ENCODE assay signal across 10 mouse cellular contexts in the genomic region with DNA sequence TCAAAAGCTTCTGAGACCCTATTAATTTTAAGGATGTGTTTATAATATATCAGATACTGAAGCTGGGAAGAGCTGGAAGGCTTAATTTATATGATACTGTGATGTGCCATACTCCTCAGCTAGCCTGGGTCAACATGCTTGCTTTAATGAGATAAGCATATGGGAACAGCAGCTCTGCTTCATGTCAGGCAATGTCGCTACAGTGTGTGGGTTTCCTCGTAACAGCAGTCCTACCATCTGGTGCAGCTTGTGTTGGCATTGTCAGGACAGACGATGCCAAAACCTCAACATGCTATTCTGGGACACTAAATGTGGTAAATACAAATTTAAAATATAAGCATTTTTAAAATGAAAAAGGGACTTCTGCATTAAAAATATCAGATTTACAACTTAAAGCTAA. TPM values are rescaled to one million over a fixed set of nuclear protein-coding genes. Genes with fewer than 3 reads are reported as not detected.
A peak's percentile ranks its signal among the peaks of the same experiment; 100 is the strongest.
DNase-seq lines count a peak whose midpoint lies in the region; ATAC-seq lines count a peak whose summit lies in the region.
"Had no signal": no experiment of that assay in that cellular context is flagged by ENCODE, and none has a peak within 500 bp of the region (broad histone marks: within the 10 kb centered on the region; RNA-seq: fewer than 3 reads in every experiment).

No protein-coding gene starts in this region.

- DNase-seq in forebrain, embryonic 14.5 days (ENCODE audit: low spot score) = peak; percentile 85
- DNase-seq in cerebellum, postnatal 36 days = peak; percentile 45
- peak; percentile 73 to 76 for DNase-seq in layer of hippocampus, postnatal 36 days
- peak; percentile 76 to 90 for DNase-seq in right cerebral cortex, postnatal 10 days (ENCODE audit: low spot score in 2 of 2)
- DNase-seq in lung, postnatal 36 days = no peak
- DNase-seq in ovary, postnatal 36 days (ENCODE audit: low spot score) = no peak
- DNase-seq: lung, embryonic 14.5 days had no signal

- no peaks in the 10 kb centered on the region for H3K36me3 ChIP-seq in forebrain, embryonic 14.5 days (ENCODE audit: control insufficient read depth, insufficient read depth, low read length)
- no peaks in the 10 kb centered on the region for H3K36me3 ChIP-seq in forebrain, embryonic 12.5 days (replicated peaks)
- no peaks in the 10 kb centered on the region for H3K36me3 ChIP-seq in kidney, embryonic 15.5 days
- H3K36me3 ChIP-seq: hindbrain, embryonic 13.5 days had no signal

- peak; percentile 88 for ATAC-seq in forebrain, embryonic 14.5 days
- no peak for ATAC-seq in forebrain, embryonic 12.5 days (ENCODE audit: low FRiP score)
- ATAC-seq in kidney, embryonic 15.5 days (replicated peaks; ENCODE audit: low FRiP score) = no peak

- no peak overlapping the region for H3K27ac ChIP-seq in forebrain, embryonic 14.5 days (ENCODE audit: low read depth, low read length)
- H3K27ac ChIP-seq in forebrain, embryonic 12.5 days = no peak overlapping the region
- no peak overlapping the region for H3K27ac ChIP-seq in kidney, embryonic 15.5 days
- H3K27ac ChIP-seq: hindbrain, embryonic 13.5 days had no signal

- 53% methylated on average over 3 of the region's 3 CpGs for WGBS in forebrain, embryonic 14.5 days
- 82% methylated on average over 3 of the region's 3 CpGs for WGBS in forebrain, embryonic 12.5 days
- 73% methylated on average over 3 of the region's 3 CpGs for WGBS in kidney, embryonic 15.5 days

- no peak overlapping the region for H3K9ac ChIP-seq in forebrain, embryonic 14.5 days (ENCODE audit: low read length)
- no peak overlapping the region for H3K9ac ChIP-seq in forebrain, embryonic 12.5 days
- H3K9ac ChIP-seq in kidney, embryonic 15.5 days = no peak overlapping the region
- H3K9ac ChIP-seq: hindbrain, embryonic 13.5 days; lung, embryonic 14.5 days had no signal

- no peaks in the 10 kb centered on the region for H3K27me3 ChIP-seq in forebrain, embryonic 14.5 days (replicated peaks; ENCODE audit: control insufficient read depth, insufficient read depth, low read length)
- H3K27me3 ChIP-seq in forebrain, embryonic 12.5 days = no peaks in the 10 kb centered on the region
- H3K27me3 ChIP-seq in kidney, embryonic 15.5 days = no peaks in the 10 kb centered on the region
- H3K27me3 ChIP-seq: hindbrain, embryonic 13.5 days had no signal

- H3K9me3 ChIP-seq in forebrain, embryonic 14.5 days (replicated peaks; ENCODE audit: control insufficient read depth, low read length) = no peaks in the 10 kb centered on the region
- no peaks in the 10 kb centered on the region for H3K9me3 ChIP-seq in forebrain, embryonic 12.5 days
- H3K9me3 ChIP-seq in kidney, embryonic 15.5 days (replicated peaks) = no peaks in the 10 kb centered on the region
- H3K9me3 ChIP-seq: hindbrain, embryonic 13.5 days had no signal

- no peak overlapping the region for H3K4me2 ChIP-seq in forebrain, embryonic 14.5 days (ENCODE audit: low read length)
- H3K4me2 ChIP-seq in forebrain, embryonic 12.5 days = no peak overlapping the region
- H3K4me2 ChIP-seq in kidney, embryonic 15.5 days = no peak overlapping the region
- H3K4me2 ChIP-seq: hindbrain, embryonic 13.5 days; lung, embryonic 14.5 days had no signal

- H3K4me3 ChIP-seq in forebrain, embryonic 14.5 days (ENCODE audit: low read depth, low read length) = no peak overlapping the region
- no peak overlapping the region for H3K4me3 ChIP-seq in forebrain, embryonic 12.5 days (replicated peaks)
- H3K4me3 ChIP-seq in kidney, embryonic 15.5 days (replicated peaks) = no peak overlapping the region
- H3K4me3 ChIP-seq: hindbrain, embryonic 13.5 days had no signal

- no peaks in the 10 kb centered on the region; the same call in 1 of the 2 replicates for H3K4me1 ChIP-seq in forebrain, embryonic 14.5 days (ENCODE audit: control insufficient read depth, insufficient read depth, low read length)
- H3K4me1 ChIP-seq in forebrain, embryonic 12.5 days = no peaks in the 10 kb centered on the region
- H3K4me1 ChIP-seq in kidney, embryonic 15.5 days = no peaks in the 10 kb centered on the region
- H3K4me1 ChIP-seq: hindbrain, embryonic 13.5 days had no signal

RNA-seq across cellular contexts. Expression of gene Glg1, which starts 40.9 kb away (rescaled TPM):
- 65.2 and 66.1 TPM in 2 replicates for polyA plus RNA-seq in forebrain, embryonic 14.5 days (2014; fragmentation: Nextera tagmentation; extraction: Ambion mirVana)
- 83.6 and 89.6 TPM in 2 replicates for polyA plus RNA-seq in forebrain, embryonic 12.5 days (2016; fragmentation: Nextera tagmentation; extraction: Ambion mirVana)
- 100 to 1,000 TPM; 140 to 142 TPM for total RNA-seq in layer of hippocampus, postnatal 36 days (2021)
- 76.0 and 78.0 TPM in 2 replicates for polyA plus RNA-seq in kidney, embryonic 15.5 days (2015; fragmentation: Nextera tagmentation; extraction: Ambion mirVana)

Comparison
In these comparisons a context has a peak if more than half of its experiments do, and no peak if none do; other contexts are left out.
1. DNase-seq: peak in forebrain, embryonic 14.5 days (single experiment), cerebellum, postnatal 36 days (2 of 2), layer of hippocampus, postnatal 36 days (2 of 2) and right cerebral cortex, postnatal 10 days (2 of 2); none in lung, postnatal 36 days (single experiment) and ovary, postnatal 36 days (single experiment).